ENCODE assay signal across 20 mouse cellular contexts in the genomic region with DNA sequence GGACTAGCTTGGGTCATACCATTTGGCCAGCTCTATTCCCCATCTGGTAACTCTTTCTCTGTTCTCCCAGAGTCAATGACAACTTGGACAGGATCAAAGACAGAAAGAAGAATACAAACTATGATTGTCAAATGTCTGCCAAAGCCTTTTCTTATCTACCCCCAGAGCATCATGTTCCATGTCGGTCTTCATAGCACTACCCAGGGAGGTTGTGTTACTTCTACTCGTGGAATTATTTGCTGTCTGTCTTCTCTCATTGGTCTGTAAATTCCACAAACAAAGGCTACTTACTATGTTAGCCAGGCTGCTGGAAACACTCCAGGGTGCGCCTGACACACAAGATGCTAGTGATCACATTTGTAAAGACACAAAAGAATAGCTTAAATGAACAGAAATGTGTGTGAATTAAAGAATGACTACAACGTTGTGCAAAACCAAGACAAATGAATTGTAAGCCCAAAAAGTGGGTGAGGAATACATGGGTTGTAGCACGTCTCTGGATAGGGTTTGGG.
A peak's percentile ranks its signal among the peaks of the same experiment; 100 is the strongest.
DNase-seq lines count a peak whose midpoint lies in the region; ATAC-seq and TF ChIP-seq lines count a peak whose summit lies in the region.
"Had no signal": no experiment of that assay in that cellular context is flagged by ENCODE, and none has a peak within 500 bp of the region (broad histone marks: within the 10 kb centered on the region; RNA-seq: fewer than 3 reads in every experiment).

No protein-coding gene starts in this region.

- TF ChIP-seq POLR2A in brain, embryonic 14.5 days (IDR thresholded peaks at IDR 0.05; ENCODE audit: borderline replicate concordance, extremely low read depth, insufficient read depth, insufficient read length, poor library complexity, severe bottlenecking), result no peak

- peak; percentile 16 for DNase-seq in hindbrain, postnatal 0 days (ENCODE audit: low spot score)
- DNase-seq in lung, adult 18-20 months, result no peak
- peak; percentile 54 for DNase-seq in brain, embryonic 14.5 days (ENCODE audit: low read depth)
- DNase-seq in lung, postnatal 14 days, result peak; percentile 31
- DNase-seq in adrenal gland, postnatal 25 days, result no peak
- DNase-seq in cerebellum, postnatal 4 days (ENCODE audit: low spot score in 2 of 2), result no peak
- DNase-seq: adrenal gland, adult 2 months; cerebellum, adult 11-12 months; cerebellum, adult 9-10 months; cerebellum, postnatal 36 days; forebrain, postnatal 0 days; gastrocnemius, adult 2 months; gastrocnemius, postnatal 25 days had no signal

- no peak overlapping the region for H3K27ac ChIP-seq in hindbrain, postnatal 0 days
- H3K27ac ChIP-seq in hindbrain, embryonic 13.5 days, result no peak overlapping the region
- H3K27ac ChIP-seq in lung, embryonic 16.5 days (ENCODE audit: low read length), result peak overlapping the region; percentile 41
- H3K27ac ChIP-seq: gastrocnemius, adult 2 months; hindbrain, embryonic 10.5 days; hindbrain, embryonic 15.5 days had no signal

- no peak for TF ChIP-seq CTCF in hindbrain, postnatal 0 days (IDR thresholded peaks at IDR 0.05; ENCODE audit: low read depth)
- TF ChIP-seq CTCF in brain, embryonic 14.5 days (IDR thresholded peaks at IDR 0.05; ENCODE audit: borderline replicate concordance, extremely low read depth, insufficient read depth, insufficient read length), result no peak

- no peaks in the 10 kb centered on the region for H3K36me3 ChIP-seq in hindbrain, postnatal 0 days (ENCODE audit: insufficient read depth, low read length)
- H3K36me3 ChIP-seq in hindbrain, embryonic 13.5 days, result no peaks in the 10 kb centered on the region
- peaks cover 5% of the 10 kb centered on the region; the same call in 1 of the 2 replicates for H3K36me3 ChIP-seq in lung, embryonic 16.5 days (ENCODE audit: control insufficient read depth, insufficient read depth, low read length)
- H3K36me3 ChIP-seq: heart, embryonic 12.5 days; hindbrain, embryonic 10.5 days; hindbrain, embryonic 15.5 days had no signal

- H3K4me2 ChIP-seq in hindbrain, postnatal 0 days (ENCODE audit: low read depth, low read length), result no peak overlapping the region
- no peak overlapping the region for H3K4me2 ChIP-seq in hindbrain, embryonic 13.5 days
- H3K4me2 ChIP-seq in lung, embryonic 16.5 days (ENCODE audit: low read depth, low read length), result no peak overlapping the region
- H3K4me2 ChIP-seq: heart, embryonic 12.5 days; hindbrain, embryonic 15.5 days had no signal

- H3K9ac ChIP-seq in hindbrain, postnatal 0 days (replicated peaks; ENCODE audit: low read length), result no peak overlapping the region
- no peak overlapping the region for H3K9ac ChIP-seq in hindbrain, embryonic 13.5 days
- no peak overlapping the region for H3K9ac ChIP-seq in lung, embryonic 16.5 days (ENCODE audit: low read length)
- H3K9ac ChIP-seq: forebrain, postnatal 0 days; heart, embryonic 12.5 days; hindbrain, embryonic 15.5 days had no signal

- H3K4me1 ChIP-seq in hindbrain, postnatal 0 days (ENCODE audit: insufficient read depth, low read length), result no peaks in the 10 kb centered on the region
- no peaks in the 10 kb centered on the region for H3K4me1 ChIP-seq in hindbrain, embryonic 13.5 days (replicated peaks)
- H3K4me1 ChIP-seq in lung, embryonic 16.5 days (replicated peaks; ENCODE audit: control insufficient read depth, insufficient read depth, low read length), result peaks cover 10% of the 10 kb centered on the region
- H3K4me1 ChIP-seq: hindbrain, embryonic 15.5 days had no signal

- H3K4me3 ChIP-seq in hindbrain, postnatal 0 days (ENCODE audit: low read length), result no peak overlapping the region
- no peak overlapping the region for H3K4me3 ChIP-seq in hindbrain, embryonic 13.5 days
- H3K4me3 ChIP-seq in lung, embryonic 16.5 days (ENCODE audit: low read length), result no peak overlapping the region
- H3K4me3 ChIP-seq: gastrocnemius, adult 2 months; heart, embryonic 12.5 days; hindbrain, embryonic 10.5 days; hindbrain, embryonic 15.5 days had no signal

- 29% methylated on average over 5 of the region's 5 CpGs for WGBS in hindbrain, postnatal 0 days
- WGBS in hindbrain, embryonic 13.5 days, result 39% methylated on average over 5 of the region's 5 CpGs
- WGBS in lung, embryonic 16.5 days, result 36% methylated on average over 5 of the region's 5 CpGs

- H3K27me3 ChIP-seq in hindbrain, postnatal 0 days (ENCODE audit: insufficient read depth, low read length), result no peaks in the 10 kb centered on the region
- no peaks in the 10 kb centered on the region for H3K27me3 ChIP-seq in hindbrain, embryonic 13.5 days
- no peaks in the 10 kb centered on the region for H3K27me3 ChIP-seq in lung, embryonic 16.5 days (ENCODE audit: control insufficient read depth, insufficient read depth, low read depth, low read length)
- H3K27me3 ChIP-seq: CH12.LX; heart, embryonic 12.5 days; hindbrain, embryonic 15.5 days had no signal

- H3K9me3 ChIP-seq in hindbrain, postnatal 0 days (ENCODE audit: low read length), result no peaks in the 10 kb centered on the region
- H3K9me3 ChIP-seq in hindbrain, embryonic 13.5 days, result no peaks in the 10 kb centered on the region
- no peaks in the 10 kb centered on the region for H3K9me3 ChIP-seq in lung, embryonic 16.5 days (ENCODE audit: control insufficient read depth, low read length)
- H3K9me3 ChIP-seq: heart, embryonic 12.5 days; hindbrain, embryonic 10.5 days; hindbrain, embryonic 15.5 days had no signal

- peak; percentile 43; the same call in 1 of the 2 replicates for ATAC-seq in hindbrain, postnatal 0 days
- no peak for ATAC-seq in hindbrain, embryonic 13.5 days (ENCODE audit: low FRiP score)
- peak; percentile 64 for ATAC-seq in lung, embryonic 16.5 days (ENCODE audit: low read depth)
- ATAC-seq: forebrain, postnatal 0 days; inflammation-experienced regulatory T-cells, adult 6 months had no signal

Comparison
In these comparisons a context has a peak if more than half of its experiments do, and no peak if none do; other contexts are left out.
1. DNase-seq: peak in hindbrain, postnatal 0 days (single experiment), brain, embryonic 14.5 days (single experiment) and lung, postnatal 14 days (single experiment); none in lung, adult 18-20 months (0 of 2), adrenal gland, postnatal 25 days (single experiment) and cerebellum, postnatal 4 days (0 of 2).